Comparison of ENCODE assay signal across 14 mouse cellular contexts in genomic region chr13:112025586-112025950, GRCm38 (mm10).
A peak's percentile ranks its signal among the peaks of the same experiment; 100 is the strongest.
DNase-seq lines count a peak whose midpoint lies in the region; ATAC-seq lines count a peak whose summit lies in the region.
"Had no signal": no experiment of that assay in that cellular context is flagged by ENCODE, and none has a peak within 500 bp of the region (broad histone marks: within the 10 kb centered on the region; RNA-seq: fewer than 3 reads in every experiment).

No protein-coding gene starts in this region.

- no peaks in the 10 kb centered on the region for H3K36me3 ChIP-seq in intestine, embryonic 16.5 days (ENCODE audit: control insufficient read depth, insufficient read depth, low read length)
- H3K36me3 ChIP-seq in intestine, embryonic 15.5 days = no peaks in the 10 kb centered on the region
- H3K36me3 ChIP-seq: limb, embryonic 15.5 days had no signal

- peaks cover 4% of the 10 kb centered on the region; the same call in 1 of the 2 replicates for H3K4me1 ChIP-seq in intestine, embryonic 16.5 days (ENCODE audit: control insufficient read depth, insufficient read depth, low read length)
- peaks cover 11% of the 10 kb centered on the region; the same call in 1 of the 2 replicates for H3K4me1 ChIP-seq in intestine, embryonic 15.5 days (replicated peaks)

- H3K27ac ChIP-seq in intestine, embryonic 16.5 days (ENCODE audit: low read length) = peak overlapping the region; percentile 41
- H3K27ac ChIP-seq in intestine, embryonic 15.5 days = no peak overlapping the region
- H3K27ac ChIP-seq: limb, embryonic 15.5 days had no signal

- peak; percentile 72 for DNase-seq in adipocyte (ENCODE audit: low spot score)
- peak; percentile 32 for DNase-seq in gastrocnemius, postnatal 25 days
- peak; percentile 31 for DNase-seq in lung, postnatal 36 days
- DNase-seq in layer of hippocampus, postnatal 25 days (ENCODE audit: extremely low spot score in 1 of 2, low spot score in 1 of 2) = no peak
- no peak for DNase-seq in layer of hippocampus, adult 18-20 months (ENCODE audit: low spot score in 2 of 2)
- DNase-seq: cerebellum, adult 8-10 months; right cerebral cortex, postnatal 14 days; thymus, postnatal 14 days had no signal

- no peak overlapping the region for H3K4me3 ChIP-seq in intestine, embryonic 16.5 days (ENCODE audit: low read length)
- H3K4me3 ChIP-seq in intestine, embryonic 15.5 days (replicated peaks) = no peak overlapping the region
- H3K4me3 ChIP-seq: limb, embryonic 15.5 days had no signal

- no peaks in the 10 kb centered on the region for H3K27me3 ChIP-seq in intestine, embryonic 16.5 days (replicated peaks; ENCODE audit: control insufficient read depth, insufficient read depth, low read length)
- no peaks in the 10 kb centered on the region for H3K27me3 ChIP-seq in intestine, embryonic 15.5 days (replicated peaks)
- H3K27me3 ChIP-seq: limb, embryonic 15.5 days had no signal

- no peak overlapping the region for H3K4me2 ChIP-seq in intestine, embryonic 16.5 days (ENCODE audit: low read depth, low read length)
- H3K4me2 ChIP-seq in intestine, embryonic 15.5 days (replicated peaks) = no peak overlapping the region
- H3K4me2 ChIP-seq: limb, embryonic 15.5 days; midbrain, embryonic 11.5 days had no signal

- no peak for ATAC-seq in intestine, embryonic 16.5 days
- no peak for ATAC-seq in intestine, embryonic 15.5 days
- ATAC-seq: activated CD4-positive, CD25-positive, alpha-beta regulatory T cell, adult 4 months; forebrain, embryonic 14.5 days had no signal

- H3K9me3 ChIP-seq in intestine, embryonic 16.5 days (ENCODE audit: control insufficient read depth, low read length) = no peaks in the 10 kb centered on the region
- H3K9me3 ChIP-seq in intestine, embryonic 15.5 days = no peaks in the 10 kb centered on the region
- H3K9me3 ChIP-seq: limb, embryonic 15.5 days had no signal

- H3K9ac ChIP-seq in intestine, embryonic 16.5 days (ENCODE audit: low read depth, low read length) = no peak overlapping the region
- H3K9ac ChIP-seq in intestine, embryonic 15.5 days = no peak overlapping the region
- H3K9ac ChIP-seq: limb, embryonic 15.5 days had no signal

- 58% methylated on average over 5 of the region's 5 CpGs for WGBS in intestine, embryonic 16.5 days
- 55% methylated on average over 5 of the region's 5 CpGs for WGBS in intestine, embryonic 15.5 days

Comparison
In these comparisons a context has a peak if more than half of its experiments do, and no peak if none do; other contexts are left out.
1. DNase-seq: peak in adipocyte (single experiment), gastrocnemius, postnatal 25 days (single experiment) and lung, postnatal 36 days (single experiment); none in layer of hippocampus, postnatal 25 days (0 of 2) and layer of hippocampus, adult 18-20 months (0 of 2).